Mouse (Mus musculus) ES-E14 (cell line): ENCODE measurements around the gene 2810004N23Rik.

Source experiments
- ZC3H11A ChIP-seq: IDR thresholded peaks from 2 replicates; pipeline ENCODE4 v1.6.1; 2012; ENCODE audit warnings: low read depth, mild to moderate bottlenecking, inconsistent platforms, low read length, borderline replicate concordance
- ZNF384 ChIP-seq: IDR thresholded peaks from 2 replicates; pipeline ENCODE4 v1.6.1; 2012; ENCODE audit warnings: low read depth, low read length, inconsistent platforms

DNA sequence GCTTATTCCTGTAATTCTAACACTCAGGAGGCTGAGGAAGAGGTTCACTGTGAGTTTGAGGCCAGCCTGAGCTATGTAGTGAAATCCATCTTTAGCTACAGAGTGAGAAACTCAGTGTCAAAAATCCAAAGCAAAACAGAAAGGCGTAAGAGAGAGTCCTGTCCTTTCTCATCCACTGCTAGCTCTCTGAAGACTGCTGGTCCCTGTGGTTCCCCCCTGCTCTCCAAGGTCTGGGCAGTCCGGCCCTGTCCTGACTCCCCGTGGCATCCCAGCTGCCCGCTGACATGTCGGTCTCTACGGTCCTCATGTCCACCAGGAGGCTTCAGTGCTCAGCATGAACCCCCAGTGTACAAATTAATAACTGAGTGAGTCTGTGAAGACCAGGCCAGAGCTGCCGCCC lies 26.6 kb downstream of the 2810004N23Rik start:
- no peak for TF ChIP-seq ZC3H11A
- no peak for TF ChIP-seq ZNF384
